Mouse (Mus musculus) liver, adult 2 months (tissue): ENCODE measurements at regions not wholly inside any gene's neighbourhood (a gene's known extent, or its start where the extent isn't known, plus 50 kb on each side); places are given as distances from the start of the nearest gene placed in this dataset.

Source experiments
- CTCF ChIP-seq: fragments of 200-500 bp; IDR thresholded peaks from 2 replicates; pipeline ENCODE4 v1.5.1; 2011; ENCODE audit warnings: low read depth, low read length, control low read depth
- POLR2A ChIP-seq: fragments of 200-500 bp; IDR thresholded peaks from 2 replicates; pipeline ENCODE4 v1.6.1; 2011; ENCODE audit warnings: low read length, control low read depth; ENCODE audit not compliant: insufficient read depth; ENCODE audit errors: extremely low read depth

GRCm38 (mm10) chr3:70401187-70401586 is 393.8 kb downstream of the Otol1 start:
- no peak for TF ChIP-seq POLR2A
- no peak for TF ChIP-seq CTCF
